Mouse (Mus musculus) limb, embryonic 12.5 days (tissue): ENCODE measurements around the gene Sema3g. TPM values are rescaled to one million over a fixed set of nuclear protein-coding genes. Genes with fewer than 3 reads are reported as not detected.

Source experiments
- ATAC-seq: fragments of 200-750 bp; cut with Nextera tagmentation; 2 replicates; pipeline ENCODE4 v1.8.0; 2017; ENCODE audit warnings: low read depth, moderate TSS enrichment; ENCODE audit not compliant: insufficient number of reproducible peaks, insufficient read depth, low FRiP score, low TSS enrichment
- H3K27ac ChIP-seq: fragments of 300-500 bp; sonication (generic); 2 replicates; pipeline ENCODE4 v1.5.1; 2016; ENCODE audit warnings: mild to moderate bottlenecking, moderate library complexity
- H3K27me3 ChIP-seq: fragments of 300-500 bp; sonication (generic); 2 replicates; pipeline ENCODE4 v1.6.1; 2016; ENCODE audit warnings: mild to moderate bottlenecking, moderate library complexity
- H3K36me3 ChIP-seq: fragments of 300-500 bp; sonication (generic); 2 replicates; pipeline ENCODE4 v1.6.1; 2016; ENCODE audit warnings: mild to moderate bottlenecking, moderate library complexity
- H3K4me1 ChIP-seq: fragments of 300-500 bp; sonication (generic); replicated peaks from 2 replicates; pipeline ENCODE4 v1.6.1; 2016
- H3K4me2 ChIP-seq: fragments of 300-500 bp; sonication (generic); 2 replicates; pipeline ENCODE4 v1.6.1; 2016; ENCODE audit warnings: mild to moderate bottlenecking, moderate library complexity
- H3K4me3 ChIP-seq: fragments of 300-500 bp; sonication (generic); replicated peaks from 2 replicates; pipeline ENCODE4 v1.5.1; 2016; ENCODE audit warnings: mild to moderate bottlenecking
- H3K9ac ChIP-seq: fragments of 300-500 bp; sonication (generic); replicated peaks from 2 replicates; pipeline ENCODE4 v1.6.1; 2016; ENCODE audit warnings: mild to moderate bottlenecking, moderate library complexity
- H3K9me3 ChIP-seq: fragments of 300-500 bp; sonication (generic); 2 replicates; pipeline ENCODE4 v1.6.1; 2016; ENCODE audit warnings: mild to moderate bottlenecking, moderate library complexity
- WGBS: fragments of 180-500 bp; shearing (Covaris S2); methylation state at CpG from one replicate; pipeline ENCODE4 v1.1.7; 2016; 5-methylcytosine and 5-hydroxymethylcytosine counted together
- polyA plus RNA-seq: library from polyadenylated mRNA; unstranded; fragments of >200 nt; fragmentation: Nextera tagmentation; extraction: Ambion mirVana; gene quantifications from 2 replicates; pipeline ENCODE4 v1.2.1, GENCODE M21; 2016

The Sema3g gene
- polyA plus RNA-seq, 1 experiment from 2014 or later, result 0.58 TPM

GRCm38 (mm10) chr14:31252091-31252490, 34.4 kb downstream of the Sema3g start:
- peaks cover 47% of the 10 kb centered on the region for H3K36me3 ChIP-seq
- ATAC-seq, result no peak

GRCm38 (mm10) chr14:31258476-31259050, 40.9 kb downstream of the Sema3g start:
- WGBS, result 94% methylated on average over 14 of the region's 14 CpGs
- Histone ChIP-seq H3K9me3 (no peaks in the 10 kb centered on the region), H3K36me3 (peaks cover 100% of the 10 kb centered on the region), H3K27me3 (no peaks in the 10 kb centered on the region), H3K4me1 (no peaks in the 10 kb centered on the region), H3K9ac (no peak overlapping the region), H3K4me2 (no peak overlapping the region), H3K27ac (no peak overlapping the region), H3K4me3 (no peak overlapping the region)
- ATAC-seq, result no peak

More at GRCm38 (mm10) chr14:31252091-31252490, 34.4 kb downstream of the Sema3g start:
- H3K4me2 ChIP-seq, result peak overlapping the region; percentile 82
- peak overlapping the region; percentile 94 for H3K4me3 ChIP-seq
- H3K27me3 ChIP-seq, result no peaks in the 10 kb centered on the region
- peak overlapping the region; percentile 93 for H3K9ac ChIP-seq
- H3K4me1 ChIP-seq, result peaks cover 16% of the 10 kb centered on the region
- no peaks in the 10 kb centered on the region for H3K9me3 ChIP-seq
- no peak overlapping the region for H3K27ac ChIP-seq
- 88% methylated on average over 5 of the region's 5 CpGs for WGBS

- H3K27ac ChIP-seq, result no peak overlapping the region
- peaks cover 82% of the 10 kb centered on the region for H3K36me3 ChIP-seq
- no peaks in the 10 kb centered on the region for H3K9me3 ChIP-seq
- 94% methylated on average over 4 of the region's 4 CpGs for WGBS
- no peaks in the 10 kb centered on the region; the same call in 1 of the 2 replicates for H3K4me1 ChIP-seq
- H3K27me3 ChIP-seq, result no peaks in the 10 kb centered on the region
- no peak overlapping the region for H3K4me2 ChIP-seq
- no peak for ATAC-seq
- no peak overlapping the region for H3K4me3 ChIP-seq
- no peak overlapping the region for H3K9ac ChIP-seq
Observed at GRCm38 (mm10) chr14:31260374-31260773, 42.7 kb downstream of the Sema3g start.

GRCm38 (mm10) chr14:31260932-31261331, 43.3 kb downstream of the Sema3g start:
- Histone ChIP-seq H3K9me3 (no peaks in the 10 kb centered on the region), H3K4me2 (no peak overlapping the region), H3K9ac (no peak overlapping the region), H3K4me3 (no peak overlapping the region), H3K27me3 (no peaks in the 10 kb centered on the region), H3K4me1 (no peaks in the 10 kb centered on the region; the same call in 1 of the 2 replicates), H3K36me3 (peaks cover 76% of the 10 kb centered on the region), H3K27ac (no peak overlapping the region)
- ATAC-seq, result no peak
- WGBS, result 95% methylated on average over 9 of the region's 9 CpGs

- H3K9ac ChIP-seq, result no peak overlapping the region
- WGBS, result 90% methylated on average over 11 of the region's 11 CpGs
- H3K4me2 ChIP-seq, result no peak overlapping the region
- no peaks in the 10 kb centered on the region for H3K27me3 ChIP-seq
- H3K9me3 ChIP-seq, result no peaks in the 10 kb centered on the region
- H3K36me3 ChIP-seq, result peaks cover 9% of the 10 kb centered on the region
- no peak overlapping the region for H3K4me3 ChIP-seq
- H3K4me1 ChIP-seq, result peaks cover 19% of the 10 kb centered on the region
- no peak for ATAC-seq
- no peak overlapping the region for H3K27ac ChIP-seq
Observed at GRCm38 (mm10) chr14:31267649-31268048, 50.0 kb downstream of the Sema3g start.

GRCm38 (mm10) chr14:31268301-31269001, 50.8 kb downstream of the Sema3g start:
- Histone ChIP-seq H3K36me3 (peaks cover 1% of the 10 kb centered on the region; the same call in 1 of the 2 replicates), H3K9ac (peak overlapping the region; percentile 53; the same call in 1 of the 2 replicates), H3K9me3 (no peaks in the 10 kb centered on the region), H3K27ac (peak overlapping the region; percentile 66; the same call in 1 of the 2 replicates), H3K4me3 (peak overlapping the region; percentile 42), H3K4me2 (peak overlapping the region; percentile 59), H3K4me1 (peaks cover 19% of the 10 kb centered on the region), H3K27me3 (no peaks in the 10 kb centered on the region)
- 69% methylated on average over 9 of the region's 9 CpGs for WGBS
- no peak for ATAC-seq

GRCm38 (mm10) chr14:31269456-31270100, 51.9 kb downstream of the Sema3g start:
- H3K36me3 ChIP-seq, result no peaks in the 10 kb centered on the region
- no peaks in the 10 kb centered on the region for H3K9me3 ChIP-seq
- peak; percentile 91 for ATAC-seq
- peak overlapping the region; percentile 53 for H3K9ac ChIP-seq
- no peaks in the 10 kb centered on the region for H3K27me3 ChIP-seq
- WGBS, result 14% methylated on average over 28 of the region's 28 CpGs
- peaks cover 19% of the 10 kb centered on the region for H3K4me1 ChIP-seq
- peak overlapping the region; percentile 42 for H3K4me3 ChIP-seq
- H3K27ac ChIP-seq, result peak overlapping the region; percentile 67
- H3K4me2 ChIP-seq, result peak overlapping the region; percentile 59

GRCm38 (mm10) chr14:31271121-31271520, 53.5 kb downstream of the Sema3g start:
- H3K4me1 ChIP-seq, result peaks cover 19% of the 10 kb centered on the region
- no peak overlapping the region for H3K4me2 ChIP-seq
- 90% methylated on average over 6 of the region's 6 CpGs for WGBS
- no peaks in the 10 kb centered on the region for H3K27me3 ChIP-seq
- H3K27ac ChIP-seq, result no peak overlapping the region
- no peak overlapping the region for H3K9ac ChIP-seq
- no peaks in the 10 kb centered on the region for H3K36me3 ChIP-seq
- no peak overlapping the region for H3K4me3 ChIP-seq
- no peaks in the 10 kb centered on the region for H3K9me3 ChIP-seq
- no peak for ATAC-seq

- WGBS, result 24% methylated on average over 7 of the region's 7 CpGs
- H3K9me3 ChIP-seq, result no peaks in the 10 kb centered on the region
- H3K27ac ChIP-seq, result no peak overlapping the region
- H3K27me3 ChIP-seq, result no peaks in the 10 kb centered on the region
- H3K4me2 ChIP-seq, result no peak overlapping the region
- H3K4me3 ChIP-seq, result no peak overlapping the region
- H3K36me3 ChIP-seq, result no peaks in the 10 kb centered on the region
- H3K4me1 ChIP-seq, result peaks cover 19% of the 10 kb centered on the region
- ATAC-seq, result no peak
- H3K9ac ChIP-seq, result no peak overlapping the region
Observed at GRCm38 (mm10) chr14:31272164-31272563, 54.5 kb downstream of the Sema3g start.
